Mouse (Mus musculus): ENCODE data around the gene Cox19.

Gene Cox19

GRCm38 (mm10) chr5:139290467-139291259, 60.6 kb downstream of the Cox19 start:
- DNase-seq: no peak

- DNase-seq: no peak
Observed at GRCm38 (mm10) chr5:139288591-139288990, 62.6 kb downstream of the Cox19 start.

GRCm38 (mm10) chr5:139287787-139288186, 63.4 kb downstream of the Cox19 start:
- DNase-seq: no peak

GRCm38 (mm10) chr5:139287099-139287498, 64.1 kb downstream of the Cox19 start:
- DNase-seq: no peak
